ENCODE assay signal across 9 mouse cellular contexts in the genomic region with DNA sequence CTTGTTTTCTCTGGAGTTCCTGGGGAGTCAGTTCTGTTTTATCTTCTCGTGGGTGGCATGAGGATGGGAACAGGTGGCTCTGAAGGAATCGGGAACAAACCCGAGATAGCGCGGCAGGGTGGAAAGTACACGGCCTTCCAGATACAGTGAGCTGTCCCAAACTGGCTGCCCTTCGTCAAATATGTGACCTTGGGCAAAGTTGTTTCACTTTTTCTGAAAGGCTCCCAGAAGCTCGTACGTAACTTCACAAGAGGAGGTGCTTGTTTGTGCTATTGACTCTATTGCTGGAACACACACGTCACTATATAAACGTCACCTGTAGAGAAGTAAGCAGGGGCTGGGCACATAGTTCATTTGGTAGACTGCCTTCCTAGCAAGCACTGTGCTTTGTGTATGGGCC. TPM values are rescaled to one million over a fixed set of nuclear protein-coding genes. Genes with fewer than 3 reads are reported as not detected.
A peak's percentile ranks its signal among the peaks of the same experiment; 100 is the strongest.
DNase-seq lines count a peak whose midpoint lies in the region; ATAC-seq and TF ChIP-seq lines count a peak whose summit lies in the region.
"Had no signal": no experiment of that assay in that cellular context is flagged by ENCODE, and none has a peak within 500 bp of the region (broad histone marks: within the 10 kb centered on the region; RNA-seq: fewer than 3 reads in every experiment).

No protein-coding gene starts in this region.

- ATAC-seq in embryonic facial prominence, embryonic 11.5 days (replicated peaks; ENCODE audit: insufficient number of reproducible peaks, low FRiP score, low TSS enrichment, low read depth): no peak
- ATAC-seq in hindbrain, embryonic 16.5 days: peak; percentile 73
- 0 out of 2 replicates have a peak, but pooled peaks have one; percentile 13 for ATAC-seq in liver, embryonic 16.5 days (ENCODE audit: low read depth)
- peak; percentile 72 for ATAC-seq in neural tube, embryonic 13.5 days (ENCODE audit: low read depth)

- DNase-seq in heart, adult 2 months: peak in 1 of 2 experiments; percentile 5
- no peak for DNase-seq in heart, postnatal 4 days
- peak; percentile 32 for DNase-seq in CH12.LX (ENCODE audit: extremely low read depth)
- no peak for DNase-seq in embryonic facial prominence, embryonic 11.5 days (ENCODE audit: low spot score)
- DNase-seq in urinary bladder, postnatal 25 days (ENCODE audit: low spot score): no peak

- H3K4me1 ChIP-seq in heart, adult 2 months (ENCODE audit: control insufficient read depth, insufficient read depth, low read length): peaks cover 2% of the 10 kb centered on the region
- peaks cover 3 to 9% of the 10 kb centered on the region in 2 experiments for H3K4me1 ChIP-seq in CH12.LX (ENCODE audit: control insufficient read depth in 1 of 2, insufficient read depth in 2 of 2)
- H3K4me1 ChIP-seq in embryonic facial prominence, embryonic 11.5 days (ENCODE audit: control insufficient read depth, insufficient read depth, low read length): peaks cover 4% of the 10 kb centered on the region
- peaks cover 5% of the 10 kb centered on the region; the same call in 1 of the 2 replicates for H3K4me1 ChIP-seq in hindbrain, embryonic 16.5 days (ENCODE audit: control insufficient read depth, insufficient read depth, low read depth, low read length)
- H3K4me1 ChIP-seq in liver, embryonic 16.5 days (ENCODE audit: control insufficient read depth, low read depth, low read length): peaks cover 13% of the 10 kb centered on the region
- peaks cover 12% of the 10 kb centered on the region for H3K4me1 ChIP-seq in neural tube, embryonic 13.5 days (replicated peaks)

- intact Hi-C loops in heart, adult 2 months (cut with DNase I): loop anchor here (5.0 kb wide), 1 partner anchor 117 kb away; no protein-coding TSS in a partner anchor

- H3K4me2 ChIP-seq in CH12.LX (ENCODE audit: insufficient read depth, low read depth, poor library complexity, severe bottlenecking): peak overlapping the region; percentile 97
- H3K4me2 ChIP-seq in embryonic facial prominence, embryonic 11.5 days (ENCODE audit: low read depth, low read length): peak overlapping the region; percentile 92
- H3K4me2 ChIP-seq in hindbrain, embryonic 16.5 days (ENCODE audit: low read length): peak overlapping the region; percentile 78
- peak overlapping the region; percentile 91 for H3K4me2 ChIP-seq in liver, embryonic 16.5 days (ENCODE audit: low read depth, low read length)
- peak overlapping the region; percentile 96 for H3K4me2 ChIP-seq in neural tube, embryonic 13.5 days

- dilution Hi-C loops in CH12.LX (cut with MboI; ENCODE audit: extremely low pct_ligation_motif_present, extremely low pct_unique_long_range_greater_than_20kb, low sequenced_read_pairs): no loop called here

- no peak for TF ChIP-seq EP300 in heart, adult 2 months (IDR thresholded peaks at IDR 0.05; ENCODE audit: insufficient read depth, low read depth, low read length)
- no peak for TF ChIP-seq EP300 in CH12.LX (IDR thresholded peaks at IDR 0.05; ENCODE audit: low read length)

- WGBS in heart, adult 2 months: 5% methylated on average over 11 of the region's 11 CpGs
- 3% methylated on average over 11 of the region's 11 CpGs for WGBS in embryonic facial prominence, embryonic 11.5 days
- 7% methylated on average over 11 of the region's 11 CpGs for whole genome bisulfite sequencing in hindbrain, embryonic 16.5 days
- WGBS in liver, embryonic 16.5 days (ENCODE audit: insufficient replicate concordance): 6% methylated on average over 11 of the region's 11 CpGs
- 5% methylated on average over 11 of the region's 11 CpGs for WGBS in neural tube, embryonic 13.5 days

- TF ChIP-seq CTCF in heart, adult 2 months (IDR thresholded peaks at IDR 0.05): no peak
- no peak for TF ChIP-seq CTCF in CH12.LX (conservative IDR thresholded peaks at IDR 0.05 in 1 of 2, IDR thresholded peaks at IDR 0.05 in 1 of 2; ENCODE audit: low read depth in 2 of 2, low read length in 2 of 2)

- no peaks in the 10 kb centered on the region for H3K79me2 ChIP-seq in heart, adult 2 months (replicated peaks; ENCODE audit: control insufficient read depth, insufficient read depth, low read length)
- H3K79me2 ChIP-seq in CH12.LX (replicated peaks; ENCODE audit: control insufficient read depth, extremely low read depth, insufficient read depth, poor library complexity, severe bottlenecking): no peaks in the 10 kb centered on the region

- H3K27me3 ChIP-seq in heart, adult 2 months (ENCODE audit: control insufficient read depth, insufficient read depth, low read length): no peaks in the 10 kb centered on the region
- H3K27me3 ChIP-seq in CH12.LX (replicated peaks): peaks cover 28% of the 10 kb centered on the region
- no peaks in the 10 kb centered on the region; the same call in 1 of the 2 replicates for H3K27me3 ChIP-seq in embryonic facial prominence, embryonic 11.5 days (ENCODE audit: control insufficient read depth, insufficient read depth, low read length)
- peaks cover 6% of the 10 kb centered on the region; the same call in 1 of the 2 replicates for H3K27me3 ChIP-seq in hindbrain, embryonic 16.5 days (replicated peaks; ENCODE audit: control insufficient read depth, insufficient read depth, low read length)
- peaks cover 14% of the 10 kb centered on the region for H3K27me3 ChIP-seq in liver, embryonic 16.5 days (ENCODE audit: control insufficient read depth, insufficient read depth, low read depth, low read length)
- peaks cover 23% of the 10 kb centered on the region for H3K27me3 ChIP-seq in neural tube, embryonic 13.5 days

- peak overlapping the region; percentile 63 for H3K4me3 ChIP-seq in heart, adult 2 months
- peak overlapping the region in 2 of 3 experiments; percentile 26 to 65 for H3K4me3 ChIP-seq in CH12.LX (replicated peaks in 1 of 3; ENCODE audit: low read depth in 2 of 3, low read length in 2 of 3, poor library complexity in 1 of 3)
- peak overlapping the region; percentile 50 for H3K4me3 ChIP-seq in embryonic facial prominence, embryonic 11.5 days (ENCODE audit: low read depth, low read length)
- peak overlapping the region; percentile 76 for H3K4me3 ChIP-seq in hindbrain, embryonic 16.5 days (ENCODE audit: low read length)
- H3K4me3 ChIP-seq in liver, embryonic 16.5 days (ENCODE audit: low read depth, low read length): peak overlapping the region; percentile 65
- peak overlapping the region; percentile 56 for H3K4me3 ChIP-seq in neural tube, embryonic 13.5 days

- H3K27ac ChIP-seq in heart, adult 2 months: no peak overlapping the region
- H3K27ac ChIP-seq in CH12.LX (ENCODE audit: insufficient read depth, low read depth): no peak overlapping the region
- H3K27ac ChIP-seq in embryonic facial prominence, embryonic 11.5 days (replicated peaks; ENCODE audit: low read depth, low read length): no peak overlapping the region
- H3K27ac ChIP-seq in hindbrain, embryonic 16.5 days (ENCODE audit: low read depth, low read length): no peak overlapping the region
- no peak overlapping the region for H3K27ac ChIP-seq in liver, embryonic 16.5 days (ENCODE audit: low read length)
- no peak overlapping the region for H3K27ac ChIP-seq in neural tube, embryonic 13.5 days (replicated peaks)

- no peak for TF ChIP-seq POLR2A in heart, adult 2 months (IDR thresholded peaks at IDR 0.05; ENCODE audit: insufficient read depth, low read depth, low read length)
- TF ChIP-seq POLR2A in CH12.LX (IDR thresholded peaks at IDR 0.05; ENCODE audit: low read depth, low read length): no peak

- H3K36me3 ChIP-seq in heart, adult 2 months (ENCODE audit: control insufficient read depth, insufficient read depth, low read length): no peaks in the 10 kb centered on the region
- no peaks in the 10 kb centered on the region for H3K36me3 ChIP-seq in CH12.LX (replicated peaks in 1 of 2; ENCODE audit: control insufficient read depth in 1 of 2, insufficient read depth in 1 of 2, low read length in 1 of 2)
- no peaks in the 10 kb centered on the region for H3K36me3 ChIP-seq in embryonic facial prominence, embryonic 11.5 days (replicated peaks; ENCODE audit: control insufficient read depth, insufficient read depth, low read depth, low read length)
- no peaks in the 10 kb centered on the region for H3K36me3 ChIP-seq in hindbrain, embryonic 16.5 days (ENCODE audit: control insufficient read depth, insufficient read depth, low read length)
- no peaks in the 10 kb centered on the region for H3K36me3 ChIP-seq in liver, embryonic 16.5 days (ENCODE audit: control insufficient read depth, insufficient read depth)
- H3K36me3 ChIP-seq in neural tube, embryonic 13.5 days: no peaks in the 10 kb centered on the region

- no peaks in the 10 kb centered on the region for H3K9me3 ChIP-seq in CH12.LX (replicated peaks; ENCODE audit: low read length)
- H3K9me3 ChIP-seq in embryonic facial prominence, embryonic 11.5 days (replicated peaks; ENCODE audit: control insufficient read depth, low read length): no peaks in the 10 kb centered on the region
- no peaks in the 10 kb centered on the region for H3K9me3 ChIP-seq in hindbrain, embryonic 16.5 days (ENCODE audit: control insufficient read depth, low read length)
- no peaks in the 10 kb centered on the region for H3K9me3 ChIP-seq in liver, embryonic 16.5 days (replicated peaks; ENCODE audit: control insufficient read depth, low read length)
- H3K9me3 ChIP-seq in neural tube, embryonic 13.5 days: no peaks in the 10 kb centered on the region

- TF ChIP-seq RAD21 in CH12.LX (IDR thresholded peaks at IDR 0.05; ENCODE audit: low read depth, low read length): no peak

- in situ Hi-C loops in CH12.LX (cut with MboI; ENCODE audit: low pct_ligation_motif_present, low pct_unique_long_range_greater_than_20kb, low sequenced_read_pairs): no loop called here

- peak overlapping the region; percentile 18; the same call in 1 of the 2 replicates for H3K9ac ChIP-seq in heart, adult 2 months (ENCODE audit: low read depth, low read length)
- no peak overlapping the region for H3K9ac ChIP-seq in CH12.LX (ENCODE audit: insufficient read depth, low read depth)
- H3K9ac ChIP-seq in embryonic facial prominence, embryonic 11.5 days (replicated peaks; ENCODE audit: low read length): peak overlapping the region; percentile 27; the same call in 1 of the 2 replicates
- H3K9ac ChIP-seq in hindbrain, embryonic 16.5 days (ENCODE audit: low read depth, low read length): peak overlapping the region; percentile 62
- H3K9ac ChIP-seq in liver, embryonic 16.5 days (ENCODE audit: low read depth, low read length): peak overlapping the region; percentile 24; the same call in 1 of the 2 replicates
- H3K9ac ChIP-seq in neural tube, embryonic 13.5 days: peak overlapping the region; percentile 69

TF ChIP-seq in CH12.LX, 34 proteins besides CTCF, POLR2A, EP300 and RAD21 (continues in another document):
- TF ChIP-seq MAX (IDR thresholded peaks at IDR 0.05; ENCODE audit: low read length) (0 out of 2 replicates have a peak, but pooled peaks have one; percentile 1), IRF4 (IDR thresholded peaks at IDR 0.05; ENCODE audit: low read depth, low read length) (no peak)

RNA-seq across cellular contexts. Expression of a gene that starts 49.9 kb away (rescaled TPM):
- total RNA-seq in heart, adult 2 months (2021): not detected
- polyA plus RNA-seq in heart, adult 2 months (2012; rRNA removed): not detected in 2 replicates
- total RNA-seq in heart, postnatal 4 days (2021): not detected
- total RNA-seq in CH12.LX (2012; rRNA removed) (not detected in 2 replicates), CH12.LX (2014; rRNA removed) (not detected in 2 replicates)
- polyA plus RNA-seq in CH12.LX (2012; ENCODE audit: insufficient read length, low read depth): not detected in 2 replicates
- polyA plus RNA-seq in embryonic facial prominence, embryonic 11.5 days (2014; fragmentation: Nextera tagmentation; extraction: Ambion mirVana): not detected in 2 replicates
- not detected in 2 replicates for polyA plus RNA-seq in hindbrain, embryonic 16.5 days (2015; fragmentation: Nextera tagmentation; extraction: Ambion mirVana)
- polyA plus RNA-seq in liver, embryonic 16.5 days (2015; fragmentation: Nextera tagmentation; extraction: Ambion mirVana): not detected in 2 replicates
- not detected in 2 replicates for polyA plus RNA-seq in neural tube, embryonic 13.5 days (2015; fragmentation: Nextera tagmentation; extraction: Ambion mirVana)
- total RNA-seq: adrenal gland, postnatal 4 days had no signal
